Mouse (Mus musculus): Measurements from ENCODE around the gene Fibcd1. TPM values are rescaled to one million over a fixed set of nuclear protein-coding genes. Genes with fewer than 3 reads are reported as not detected.

Gene Fibcd1
- polyA plus RNA-seq, 1 experiment = 1.1 TPM

- Histone ChIP-seq H3K27me3 (ENCODE audit: control insufficient read depth, insufficient read depth, insufficient read length) (no peaks in the 10 kb centered on the region), H3ac (ENCODE audit: control insufficient read depth, insufficient read length, low read depth) (no peak overlapping the region), H3K79me3 (ENCODE audit: low read depth) (peaks cover 98% of the 10 kb centered on the region), H3K4me3 (ENCODE audit: insufficient read depth, poor library complexity, severe bottlenecking) (no peak overlapping the region), H3K79me2 (ENCODE audit: control insufficient read depth, insufficient read depth) (peaks cover 100% of the 10 kb centered on the region), H3K36me3 (ENCODE audit: control insufficient read depth, insufficient read depth) (peaks cover 3% of the 10 kb centered on the region)
- TF ChIP-seq CTCF (IDR thresholded peaks at IDR 0.05; ENCODE audit: control insufficient read depth, insufficient read depth, insufficient read length) (no peak), CEBPB (IDR thresholded peaks at IDR 0.05; ENCODE audit: low read depth) (no peak), MAX (IDR thresholded peaks at IDR 0.05) (no peak), MYOG (IDR thresholded peaks at IDR 0.05; ENCODE audit: control insufficient read depth, extremely low read depth, insufficient read length) (no peak), MYOD1 (IDR thresholded peaks at IDR 0.05; ENCODE audit: control insufficient read depth, insufficient read length, low read depth) (no peak), FOSL1 (IDR thresholded peaks at IDR 0.05; ENCODE audit: insufficient read depth, low read length, poor library complexity, severe bottlenecking) (no peak), USF1 (IDR thresholded peaks at IDR 0.05; ENCODE audit: low read depth) (no peak)
These were observed 76.1 kb downstream of the Fibcd1 start for GRCm38 (mm10) chr2:31769631-31770111.

GRCm38 (mm10) chr2:31769115-31769514 is 76.7 kb downstream of the Fibcd1 start:
- H3ac ChIP-seq (ENCODE audit: control insufficient read depth, insufficient read length, low read depth) = peak overlapping the region; percentile 4
- TF ChIP-seq USF1 (IDR thresholded peaks at IDR 0.05; ENCODE audit: low read depth) = no peak
- no peak for TF ChIP-seq MAX (IDR thresholded peaks at IDR 0.05)
- TF ChIP-seq CTCF (IDR thresholded peaks at IDR 0.05; ENCODE audit: control insufficient read depth, insufficient read depth, insufficient read length) = no peak
- no peak for TF ChIP-seq FOSL1 (IDR thresholded peaks at IDR 0.05; ENCODE audit: insufficient read depth, low read length, poor library complexity, severe bottlenecking)
- no peak for TF ChIP-seq CEBPB (IDR thresholded peaks at IDR 0.05; ENCODE audit: low read depth)
- TF ChIP-seq MYOG (IDR thresholded peaks at IDR 0.05; ENCODE audit: control insufficient read depth, extremely low read depth, insufficient read length) = no peak
- no peak for TF ChIP-seq MYOD1 (IDR thresholded peaks at IDR 0.05; ENCODE audit: control insufficient read depth, insufficient read length, low read depth)

GRCm38 (mm10) chr2:31767815-31768214 is 78.0 kb downstream of the Fibcd1 start:
- peaks cover 100% of the 10 kb centered on the region for H3K79me2 ChIP-seq (ENCODE audit: control insufficient read depth, insufficient read depth)
- H3K79me3 ChIP-seq (ENCODE audit: low read depth) = peaks cover 98% of the 10 kb centered on the region
- no peak overlapping the region for H3ac ChIP-seq (ENCODE audit: control insufficient read depth, insufficient read length, low read depth)
- H3K36me3 ChIP-seq (ENCODE audit: control insufficient read depth, insufficient read depth) = no peaks in the 10 kb centered on the region
- TF ChIP-seq MYOD1 (IDR thresholded peaks at IDR 0.05; ENCODE audit: control insufficient read depth, insufficient read length, low read depth) = no peak
- TF ChIP-seq CTCF (IDR thresholded peaks at IDR 0.05; ENCODE audit: control insufficient read depth, insufficient read depth, insufficient read length) = no peak
- TF ChIP-seq MAX (IDR thresholded peaks at IDR 0.05) = no peak
- no peak for TF ChIP-seq FOSL1 (IDR thresholded peaks at IDR 0.05; ENCODE audit: insufficient read depth, low read length, poor library complexity, severe bottlenecking)
- no peak for TF ChIP-seq USF1 (IDR thresholded peaks at IDR 0.05; ENCODE audit: low read depth)
- no peak for TF ChIP-seq CEBPB (IDR thresholded peaks at IDR 0.05; ENCODE audit: low read depth)
- no peak for TF ChIP-seq MYOG (IDR thresholded peaks at IDR 0.05; ENCODE audit: control insufficient read depth, extremely low read depth, insufficient read length)
- H3K27me3 ChIP-seq (ENCODE audit: control insufficient read depth, insufficient read depth, insufficient read length) = no peaks in the 10 kb centered on the region
- no peak overlapping the region for H3K4me3 ChIP-seq (ENCODE audit: insufficient read depth, poor library complexity, severe bottlenecking)

More at GRCm38 (mm10) chr2:31769115-31769514, 76.7 kb downstream of the Fibcd1 start:
- Histone ChIP-seq H3K79me2 (ENCODE audit: control insufficient read depth, insufficient read depth) (peaks cover 100% of the 10 kb centered on the region), H3K36me3 (ENCODE audit: control insufficient read depth, insufficient read depth) (peaks cover 3% of the 10 kb centered on the region), H3K79me3 (ENCODE audit: low read depth) (peaks cover 98% of the 10 kb centered on the region), H3K4me3 (ENCODE audit: insufficient read depth, poor library complexity, severe bottlenecking) (no peak overlapping the region), H3K27me3 (ENCODE audit: control insufficient read depth, insufficient read depth, insufficient read length) (no peaks in the 10 kb centered on the region)

GRCm38 (mm10) chr2:31767104-31767503 is 78.7 kb downstream of the Fibcd1 start:
- TF ChIP-seq CEBPB (IDR thresholded peaks at IDR 0.05; ENCODE audit: low read depth) = no peak
- no peak for TF ChIP-seq MYOD1 (IDR thresholded peaks at IDR 0.05; ENCODE audit: control insufficient read depth, insufficient read length, low read depth)
- no peak for TF ChIP-seq MAX (IDR thresholded peaks at IDR 0.05)
- no peak for TF ChIP-seq CTCF (IDR thresholded peaks at IDR 0.05; ENCODE audit: control insufficient read depth, insufficient read depth, insufficient read length)
- no peak for TF ChIP-seq FOSL1 (IDR thresholded peaks at IDR 0.05; ENCODE audit: insufficient read depth, low read length, poor library complexity, severe bottlenecking)
- TF ChIP-seq USF1 (IDR thresholded peaks at IDR 0.05; ENCODE audit: low read depth) = no peak
- TF ChIP-seq MYOG (IDR thresholded peaks at IDR 0.05; ENCODE audit: control insufficient read depth, extremely low read depth, insufficient read length) = no peak
- H3K4me3 ChIP-seq (ENCODE audit: insufficient read depth, poor library complexity, severe bottlenecking) = no peak overlapping the region
- no peaks in the 10 kb centered on the region for H3K36me3 ChIP-seq (ENCODE audit: control insufficient read depth, insufficient read depth)
- no peaks in the 10 kb centered on the region for H3K27me3 ChIP-seq (ENCODE audit: control insufficient read depth, insufficient read depth, insufficient read length)
- H3ac ChIP-seq (ENCODE audit: control insufficient read depth, insufficient read length, low read depth) = no peak overlapping the region
- peaks cover 98% of the 10 kb centered on the region for H3K79me3 ChIP-seq (ENCODE audit: low read depth)
- H3K79me2 ChIP-seq (ENCODE audit: control insufficient read depth, insufficient read depth) = peaks cover 100% of the 10 kb centered on the region

Other genes with a start within 250 kb of the Fibcd1 start
- not detected for gene Prdm12, start 206.0 kb downstream of the Fibcd1 start, polyA plus RNA-seq (2012; fragmentation: generic; extraction: Trizol)
- gene Exosc2, start 175.3 kb downstream of the Fibcd1 start, polyA plus RNA-seq (2012; fragmentation: generic; extraction: Trizol) = 63.4 TPM
- 45.9 TPM for gene Abl1, start 157.6 kb downstream of the Fibcd1 start, polyA plus RNA-seq (2012; fragmentation: generic; extraction: Trizol)
- gene Qrfp, start 35.4 kb downstream of the Fibcd1 start, polyA plus RNA-seq (2012; fragmentation: generic; extraction: Trizol) = 4.1 TPM
- 0.02 TPM for gene Lamc3, start 41.3 kb upstream of the Fibcd1 start, polyA plus RNA-seq (2012; fragmentation: generic; extraction: Trizol)
- 55.4 TPM for gene Aif1l, start 104.1 kb upstream of the Fibcd1 start, polyA plus RNA-seq (2012; fragmentation: generic; extraction: Trizol)
- gene Nup214, start 128.4 kb upstream of the Fibcd1 start, polyA plus RNA-seq (2012; fragmentation: generic; extraction: Trizol) = 42.2 TPM
- gene Fam78a, start 238.9 kb upstream of the Fibcd1 start, polyA plus RNA-seq (2012; fragmentation: generic; extraction: Trizol) = not detected
- gene Plpp7, start 249.5 kb upstream of the Fibcd1 start, polyA plus RNA-seq (2012; fragmentation: generic; extraction: Trizol) = 0.47 TPM